Mouse (Mus musculus) myocyte (in vitro differentiated cells): ENCODE data around the gene Taf1b. TPM values are rescaled to one million over a fixed set of nuclear protein-coding genes. Genes with fewer than 3 reads are reported as not detected.

Experiments used
- H3K27me3 ChIP-seq: one replicate; pipeline ENCODE4 v1.6.1; 2011; ENCODE audit not compliant: control insufficient read depth, insufficient read depth, insufficient read length
- H3K36me3 ChIP-seq: one replicate; pipeline ENCODE4 v1.6.1; 2011; ENCODE audit not compliant: control insufficient read depth, insufficient read depth
- H3K4me2 ChIP-seq: one replicate; pipeline ENCODE4 v1.6.1; 2011; ENCODE audit warnings: low read depth, control low read depth
- H3K4me3 ChIP-seq: one replicate; pipeline ENCODE4 v1.5.1; 2011; ENCODE audit warnings: mild to moderate bottlenecking, control low read depth, moderate library complexity
- H3K79me2 ChIP-seq: one replicate; pipeline ENCODE4 v1.6.1; 2011; ENCODE audit not compliant: control insufficient read depth, insufficient read depth
- H3ac ChIP-seq: one replicate; pipeline ENCODE4 v1.6.1; 2011; ENCODE audit not compliant: control insufficient read depth, insufficient read length
- CEBPB ChIP-seq: IDR thresholded peaks from 2 replicates; pipeline ENCODE4 v1.6.1; 2011; ENCODE audit warnings: mild to moderate bottlenecking, moderate library complexity; ENCODE audit not compliant: poor library complexity, insufficient read depth, severe bottlenecking
- E2F4 ChIP-seq: IDR thresholded peaks from one replicate; pipeline ENCODE4 v1.6.1; 2011; ENCODE audit warnings: mild to moderate bottlenecking, control low read depth, moderate library complexity; ENCODE audit not compliant: insufficient read depth
- MAX ChIP-seq: IDR thresholded peaks from one replicate; pipeline ENCODE4 v1.6.1; 2011; ENCODE audit warnings: low read depth, mild to moderate bottlenecking, control low read depth
- MYOD1 ChIP-seq, 3 experiments: IDR thresholded peaks; one replicate each; pipeline ENCODE4 v1.6.1; 2011; ENCODE audit warnings: control low read depth in 2 of 3, low read depth in 2 of 3, mild to moderate bottlenecking in 2 of 3, moderate library complexity in 1 of 3; ENCODE audit not compliant: insufficient read length in 2 of 3, control insufficient read depth in 1 of 3
- MYOG ChIP-seq, 3 experiments: IDR thresholded peaks; one replicate each; pipeline ENCODE4 v1.6.1; 2011; ENCODE audit warnings: control low read depth in 2 of 3, low read depth in 2 of 3, mild to moderate bottlenecking in 2 of 3; ENCODE audit not compliant: insufficient read length in 2 of 3, control insufficient read depth in 1 of 3, insufficient read depth in 1 of 3
- POLR2A ChIP-seq: IDR thresholded peaks from one replicate; pipeline ENCODE4 v1.6.1; 2011; ENCODE audit warnings: low read depth, mild to moderate bottlenecking, control low read depth, moderate library complexity; ENCODE audit not compliant: insufficient read length
- POLR2AphosphoS2 ChIP-seq: IDR thresholded peaks from one replicate; pipeline ENCODE4 v1.6.1; 2011; ENCODE audit warnings: low read depth, control low read depth; ENCODE audit not compliant: insufficient read length
- REST ChIP-seq: IDR thresholded peaks from one replicate; pipeline ENCODE4 v1.6.1; 2011; ENCODE audit warnings: mild to moderate bottlenecking, control low read depth, moderate library complexity; ENCODE audit not compliant: insufficient read depth, insufficient read length
- SRF ChIP-seq: IDR thresholded peaks from one replicate; pipeline ENCODE4 v1.6.1; 2011; ENCODE audit warnings: low read depth; ENCODE audit not compliant: control insufficient read depth, insufficient read length
- TCF12 ChIP-seq: IDR thresholded peaks from one replicate; pipeline ENCODE4 v1.6.1; 2011; ENCODE audit warnings: mild to moderate bottlenecking, control low read depth; ENCODE audit not compliant: poor library complexity, insufficient read depth, severe bottlenecking
- TCF3 ChIP-seq: IDR thresholded peaks from one replicate; pipeline ENCODE4 v1.6.1; 2011; ENCODE audit warnings: low read depth, control low read depth; ENCODE audit not compliant: insufficient read length
- USF1 ChIP-seq: IDR thresholded peaks from one replicate; pipeline ENCODE4 v1.6.1; 2011; ENCODE audit warnings: low read depth, mild to moderate bottlenecking, control low read depth, moderate library complexity
- polyA plus RNA-seq: library from polyadenylated mRNA; unstranded; fragments of >200 nt; fragmentation: generic; extraction: Trizol; gene quantifications from one replicate; pipeline ENCODE4 v1.2.1, GENCODE M21; 2012; ENCODE audit warnings: missing spikeins

The Taf1b gene
- polyA plus RNA-seq, 1 experiment = 15.1 TPM

- Histone ChIP-seq H3ac (no peak overlapping the region), H3K4me3 (no peak overlapping the region), H3K27me3 (no peaks in the 10 kb centered on the region), H3K4me2 (no peak overlapping the region), H3K79me2 (no peaks in the 10 kb centered on the region), H3K36me3 (no peaks in the 10 kb centered on the region)
- TF ChIP-seq TCF12 (no peak), SRF (no peak), E2F4 (no peak), POLR2AphosphoS2 (no peak), REST (no peak), MAX (no peak), CEBPB (no peak), MYOD1 (IDR thresholded peaks at IDR 0.05; ENCODE audit: control insufficient read depth in 1 of 3, insufficient read length in 2 of 3, low read depth in 2 of 3) (no peak), USF1 (no peak), POLR2A (no peak), TCF3 (no peak), MYOG (IDR thresholded peaks at IDR 0.05; ENCODE audit: control insufficient read depth in 1 of 3, insufficient read depth in 1 of 3, insufficient read length in 2 of 3, low read depth in 2 of 3) (no peak)
Observed at GRCm38 (mm10) chr12:24600806-24601205, 102.6 kb downstream of the Taf1b start.

GRCm38 (mm10) chr12:24603266-24603665 is 105.1 kb downstream of the Taf1b start:
- H3K4me3 ChIP-seq = no peak overlapping the region
- no peaks in the 10 kb centered on the region for H3K36me3 ChIP-seq
- TF ChIP-seq MYOG (IDR thresholded peaks at IDR 0.05; ENCODE audit: control insufficient read depth in 1 of 3, insufficient read depth in 1 of 3, insufficient read length in 2 of 3, low read depth in 2 of 3) = no peak
- TF ChIP-seq MYOD1 (IDR thresholded peaks at IDR 0.05; ENCODE audit: control insufficient read depth in 1 of 3, insufficient read length in 2 of 3, low read depth in 2 of 3) = no peak
- no peaks in the 10 kb centered on the region for H3K27me3 ChIP-seq
- no peak overlapping the region for H3ac ChIP-seq
- no peaks in the 10 kb centered on the region for H3K79me2 ChIP-seq
- no peak overlapping the region for H3K4me2 ChIP-seq

GRCm38 (mm10) chr12:24606166-24606565 is 108.0 kb downstream of the Taf1b start:
- Histone ChIP-seq H3K79me2 (no peaks in the 10 kb centered on the region), H3K4me2 (no peak overlapping the region), H3K36me3 (no peaks in the 10 kb centered on the region), H3ac (no peak overlapping the region), H3K27me3 (no peaks in the 10 kb centered on the region), H3K4me3 (no peak overlapping the region)
- TF ChIP-seq MYOD1 (IDR thresholded peaks at IDR 0.05; ENCODE audit: control insufficient read depth in 1 of 3, insufficient read length in 2 of 3, low read depth in 2 of 3) (no peak), POLR2A (no peak), POLR2AphosphoS2 (no peak), CEBPB (no peak), MYOG (IDR thresholded peaks at IDR 0.05; ENCODE audit: control insufficient read depth in 1 of 3, insufficient read depth in 1 of 3, insufficient read length in 2 of 3, low read depth in 2 of 3) (no peak)

Other genes starting within 250 kb of the Taf1b start
- gene Grhl1, start 73.9 kb downstream of the Taf1b start, polyA plus RNA-seq = 0.41 TPM
- 4.1 TPM for gene Klf11, start 152.9 kb downstream of the Taf1b start, polyA plus RNA-seq
- gene Cys1, start 183.5 kb downstream of the Taf1b start, polyA plus RNA-seq = 0.26 TPM
- 73.0 TPM for gene Rrm2, start 209.9 kb downstream of the Taf1b start, polyA plus RNA-seq